ENCODE assay signal across 8 mouse cellular contexts in genomic region chr16:90144541-90144940, GRCm38 (mm10). TPM values are rescaled to one million over a fixed set of nuclear protein-coding genes. Genes with fewer than 3 reads are reported as not detected.
DNase-seq lines count a peak whose midpoint lies in the region; ATAC-seq and TF ChIP-seq lines count a peak whose summit lies in the region.

No protein-coding gene starts in this region.

- no peak overlapping the region for H3K27ac ChIP-seq in gastrocnemius, adult 2 months
- peak overlapping the region; percentile 31 for H3K27ac ChIP-seq in liver, embryonic 14.5 days

- H3K9ac ChIP-seq in liver, embryonic 14.5 days (replicated peaks), result peak overlapping the region; percentile 59

- intact Hi-C loops in gastrocnemius, adult 2 months (cut with DNase I), result no loop called here
- intact Hi-C loops in gastrocnemius, postnatal 14 days (cut with DNase I; ENCODE audit: low total_unique reads), result no loop called here

- TF ChIP-seq EP300 in liver, embryonic 14.5 days (IDR thresholded peaks at IDR 0.05; ENCODE audit: low read depth), result no peak

- 15% methylated on average over 13 of the region's 13 CpGs for WGBS in liver, embryonic 14.5 days (ENCODE audit: insufficient replicate concordance)

- H3K4me1 ChIP-seq in liver, embryonic 14.5 days (replicated peaks; ENCODE audit: control insufficient read depth in 2 of 2, insufficient read depth in 2 of 2, low read length in 1 of 2), result peaks cover 11 to 14% of the 10 kb centered on the region in 2 experiments

- no peaks in the 10 kb centered on the region for H3K9me3 ChIP-seq in liver, embryonic 14.5 days (ENCODE audit: control insufficient read depth, low read length)

- no peaks in the 10 kb centered on the region for H3K36me3 ChIP-seq in liver, embryonic 14.5 days (replicated peaks; ENCODE audit: control insufficient read depth, insufficient read depth, low read depth)

- peak overlapping the region; percentile 72 for H3K4me3 ChIP-seq in gastrocnemius, adult 2 months
- H3K4me3 ChIP-seq in liver, embryonic 14.5 days (ENCODE audit: insufficient read depth in 1 of 2, low read depth in 2 of 2, low read length in 2 of 2), result peak overlapping the region; percentile 67 to 68

- H3K4me2 ChIP-seq in liver, embryonic 14.5 days (ENCODE audit: low read depth), result peak overlapping the region; percentile 87

- no peak for DNase-seq in gastrocnemius, adult 2 months
- DNase-seq in gastrocnemius, postnatal 14 days, result no peak
- DNase-seq in urinary bladder, postnatal 14 days (ENCODE audit: low spot score), result peak; percentile 21
- DNase-seq in urinary bladder, postnatal 10 days (ENCODE audit: low spot score), result no peak
- DNase-seq in liver, embryonic 14.5 days (ENCODE audit: low read depth in 3 of 3, low spot score in 3 of 3), result peak in 1 of 3 experiments; percentile 36
- DNase-seq in gastrocnemius, postnatal 10 days, result no peak
- DNase-seq in layer of hippocampus, adult 8-10 months (ENCODE audit: low spot score in 2 of 2), result no peak

- H3K27me3 ChIP-seq in liver, embryonic 14.5 days (ENCODE audit: control insufficient read depth, insufficient read depth, low read length), result peaks cover 10% of the 10 kb centered on the region

- TF ChIP-seq CTCF in gastrocnemius, adult 2 months (IDR thresholded peaks at IDR 0.05), result no peak
- TF ChIP-seq CTCF in liver, embryonic 14.5 days (IDR thresholded peaks at IDR 0.05; ENCODE audit: low read depth), result no peak

- no peak for ATAC-seq in liver, embryonic 14.5 days (ENCODE audit: insufficient read depth)
- ATAC-seq in frontal cortex, adult (ENCODE audit: low TSS enrichment), result no peak

RNA-seq across cellular contexts. Expression of gene Tiam1, which starts 1.0 kb away (rescaled TPM):
- total RNA-seq in gastrocnemius, adult 2 months (2021), result 1 to 10 TPM; 6.4 to 7.1 TPM
- total RNA-seq in gastrocnemius, postnatal 14 days (2021), result 1 to 10 TPM; 4.7 to 7.1 TPM
- 1.0 and 1.6 TPM in 2 replicates for polyA plus RNA-seq in liver, embryonic 14.5 days (2012; rRNA removed)
- 4.2 and 6.0 TPM in 2 replicates for polyA plus RNA-seq in liver, embryonic 14.5 days (2014; fragmentation: Nextera tagmentation; extraction: Ambion mirVana)
- total RNA-seq in gastrocnemius, postnatal 10 days (2021), result 10 to 100 TPM in 1 of 2 experiments, 1 to 10 TPM in 1; 9.7 to 11.0 TPM
- total RNA-seq in layer of hippocampus, adult 8-10 months (2022), result 100 to 1,000 TPM; 103 to 125 (median 116) TPM

Comparison
In these comparisons a context has a peak if more than half of its experiments do, and no peak if none do; other contexts are left out.
1. RNA of gene Tiam1, which starts 1.0 kb away (total RNA-seq): 103 to 125 TPM in layer of hippocampus, adult 8-10 months; 9.7 to 11.0 TPM in gastrocnemius, postnatal 10 days, 6.4 to 7.1 TPM in gastrocnemius, adult 2 months and 4.7 to 7.1 TPM in gastrocnemius, postnatal 14 days; every median in the first group is over 4 times any median in the second.